In the genomic region with DNA sequence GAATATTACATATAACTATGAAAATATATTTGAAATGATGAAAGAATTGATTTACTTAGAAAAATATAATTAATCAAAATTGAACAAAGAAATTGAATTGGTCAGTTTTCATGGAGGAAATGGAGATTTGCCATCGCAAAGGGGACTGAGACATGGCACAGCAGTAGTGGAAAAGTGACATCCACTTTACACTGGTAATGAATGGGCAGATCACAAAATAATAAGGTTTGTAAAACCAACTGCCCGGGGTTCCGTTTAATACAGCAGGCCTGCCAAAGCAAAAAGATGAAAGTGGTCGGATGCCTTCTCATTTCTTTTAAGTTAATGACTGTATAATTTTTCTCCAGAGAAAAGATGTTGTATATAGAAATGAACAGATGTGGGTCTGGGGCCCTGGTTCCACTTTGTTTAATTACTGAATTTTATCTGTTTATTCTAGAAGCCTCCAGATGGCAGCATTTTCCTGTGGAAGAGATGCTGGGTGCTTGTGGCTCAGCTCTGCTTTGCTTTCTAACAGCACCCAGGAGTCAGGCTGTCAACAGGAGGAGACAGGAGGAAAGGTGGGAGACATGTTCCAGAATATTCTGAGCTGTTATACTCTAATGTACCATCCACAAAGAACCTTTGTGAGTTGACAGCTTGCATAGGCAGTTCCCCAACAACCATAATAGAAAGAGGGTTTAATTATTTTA, we compare ENCODE assay signal across 8 mouse cellular contexts.
DNase-seq lines count a peak whose midpoint lies in the region; ATAC-seq and TF ChIP-seq lines count a peak whose summit lies in the region.
"Had no signal": no experiment of that assay in that cellular context is flagged by ENCODE, and none has a peak within 500 bp of the region (broad histone marks: within the 10 kb centered on the region; RNA-seq: fewer than 3 reads in every experiment).

No protein-coding gene starts in this region.

- H3K27me3 ChIP-seq in ES-Bruce4 (ENCODE audit: control insufficient read depth, insufficient read depth, low read length, poor library complexity, severe bottlenecking): no peaks in the 10 kb centered on the region
- H3K27me3 ChIP-seq in hindbrain, embryonic 11.5 days (ENCODE audit: control insufficient read depth, insufficient read depth, low read length): no peaks in the 10 kb centered on the region
- no peaks in the 10 kb centered on the region for H3K27me3 ChIP-seq in midbrain, embryonic 16.5 days (ENCODE audit: control insufficient read depth, insufficient read depth, low read depth, low read length)

- no peak overlapping the region for H3K27ac ChIP-seq in ES-Bruce4 (ENCODE audit: insufficient read depth, low read length)
- H3K27ac ChIP-seq in hindbrain, embryonic 11.5 days (ENCODE audit: low read depth, low read length): no peak overlapping the region
- H3K27ac ChIP-seq in midbrain, embryonic 16.5 days (ENCODE audit: low read length): no peak overlapping the region

- DNase-seq in NIH3T3 (ENCODE audit: low read depth): peak; percentile 91
- peak; percentile 76 for DNase-seq in embryo, embryonic 10.5 days (ENCODE audit: low spot score)
- peak; percentile 57 for DNase-seq in hindbrain, embryonic 11.5 days (ENCODE audit: low spot score)
- peak; percentile 42 for DNase-seq in layer of hippocampus, adult 9-11 months

- TF ChIP-seq POLR2A in ES-Bruce4 (IDR thresholded peaks at IDR 0.05; ENCODE audit: insufficient read depth, low read length): no peak

- no peaks in the 10 kb centered on the region for H3K9me3 ChIP-seq in ES-Bruce4 (replicated peaks; ENCODE audit: control insufficient read depth, insufficient read depth, low read length, poor library complexity, severe bottlenecking)
- H3K9me3 ChIP-seq in hindbrain, embryonic 11.5 days (ENCODE audit: control insufficient read depth, low read length): no peaks in the 10 kb centered on the region
- no peaks in the 10 kb centered on the region for H3K9me3 ChIP-seq in midbrain, embryonic 16.5 days (replicated peaks; ENCODE audit: control insufficient read depth, low read length, poor library complexity, severe bottlenecking)

- no peak overlapping the region for H3K9ac ChIP-seq in ES-Bruce4 (ENCODE audit: low read depth, poor library complexity, severe bottlenecking)
- H3K9ac ChIP-seq in hindbrain, embryonic 11.5 days (ENCODE audit: low read depth, low read length): no peak overlapping the region
- no peak overlapping the region for H3K9ac ChIP-seq in midbrain, embryonic 16.5 days (ENCODE audit: low read depth, low read length)

- peak; percentile 20 for TF ChIP-seq CTCF in ES-Bruce4 (IDR thresholded peaks at IDR 0.05; ENCODE audit: low read depth, low read length)

- no peaks in the 10 kb centered on the region for H3K4me1 ChIP-seq in ES-Bruce4 (ENCODE audit: control insufficient read depth, insufficient read depth, low read length)
- H3K4me1 ChIP-seq in hindbrain, embryonic 11.5 days (replicated peaks; ENCODE audit: control insufficient read depth, insufficient read depth, low read length): no peaks in the 10 kb centered on the region
- H3K4me1 ChIP-seq in midbrain, embryonic 16.5 days (ENCODE audit: control insufficient read depth, insufficient read depth, low read length): no peaks in the 10 kb centered on the region

- H3K36me3 ChIP-seq in ES-Bruce4 (ENCODE audit: control insufficient read depth, insufficient read depth, low read length, poor library complexity, severe bottlenecking): no peaks in the 10 kb centered on the region
- H3K36me3 ChIP-seq in hindbrain, embryonic 11.5 days (ENCODE audit: control insufficient read depth, insufficient read depth, low read length): no peaks in the 10 kb centered on the region
- H3K36me3 ChIP-seq in midbrain, embryonic 16.5 days (ENCODE audit: control insufficient read depth, insufficient read depth, low read length): no peaks in the 10 kb centered on the region

- ATAC-seq in hindbrain, embryonic 11.5 days (ENCODE audit: low FRiP score): peak; percentile 43; the same call in 1 of the 2 replicates
- ATAC-seq in midbrain, embryonic 16.5 days: peak; percentile 82
- no peak for ATAC-seq in megakaryocyte-erythroid progenitor cell, adult 5-6 weeks (replicated peaks; ENCODE audit: low FRiP score, low TSS enrichment, poor library complexity, severe bottlenecking)

- 74% methylated on average over 4 of the region's 4 CpGs for WGBS in hindbrain, embryonic 11.5 days
- WGBS in midbrain, embryonic 16.5 days: 47% methylated on average over 4 of the region's 4 CpGs

- no peak overlapping the region for H3K4me3 ChIP-seq in ES-Bruce4 (ENCODE audit: low read depth, low read length)
- H3K4me3 ChIP-seq in hindbrain, embryonic 11.5 days (ENCODE audit: low read depth, low read length): no peak overlapping the region
- no peak overlapping the region for H3K4me3 ChIP-seq in midbrain, embryonic 16.5 days (ENCODE audit: low read depth, low read length)
- H3K4me3 ChIP-seq: myocyte had no signal

- no peak overlapping the region for H3K4me2 ChIP-seq in hindbrain, embryonic 11.5 days (replicated peaks; ENCODE audit: low read depth, low read length)
- H3K4me2 ChIP-seq in midbrain, embryonic 16.5 days (ENCODE audit: low read length): no peak overlapping the region

- TF ChIP-seq EP300 in ES-Bruce4 (IDR thresholded peaks at IDR 0.05; ENCODE audit: insufficient read depth, low read depth, low read length): no peak
